Mouse (Mus musculus): ENCODE results near the gene Thumpd2. TPM values are rescaled to one million over a fixed set of nuclear protein-coding genes. Genes with fewer than 3 reads are reported as not detected.

Thumpd2 gene
- polyA plus RNA-seq, 1 experiment from 2014 or later: 17.4 TPM

- no peak overlapping the region for H3K27ac ChIP-seq (replicated peaks; ENCODE audit: low read depth, low read length)
- peaks cover 8% of the 10 kb centered on the region; the same call in 1 of the 2 replicates for H3K36me3 ChIP-seq (replicated peaks; ENCODE audit: control insufficient read depth, insufficient read depth, low read depth, low read length)
- no peak overlapping the region for H3K4me2 ChIP-seq (ENCODE audit: low read depth, low read length)
- WGBS: 93% methylated on average over 6 of the region's 6 CpGs
- H3K9ac ChIP-seq (replicated peaks; ENCODE audit: low read length): 0 out of 2 replicates have a peak overlapping the region, but pooled peaks have one; percentile 4
- H3K9me3 ChIP-seq (replicated peaks; ENCODE audit: control insufficient read depth, low read length): no peaks in the 10 kb centered on the region
- ATAC-seq (replicated peaks; ENCODE audit: insufficient number of reproducible peaks, low FRiP score, low TSS enrichment, low read depth) (no peak), DNase-seq (ENCODE audit: low spot score) (no peak)
- no peaks in the 10 kb centered on the region for H3K4me1 ChIP-seq (ENCODE audit: control insufficient read depth, insufficient read depth, low read length)
- no peak overlapping the region for H3K4me3 ChIP-seq (ENCODE audit: low read depth, low read length)
- H3K27me3 ChIP-seq (ENCODE audit: control insufficient read depth, insufficient read depth, low read length): no peaks in the 10 kb centered on the region
These were observed 37.6 kb downstream of the Thumpd2 start for GRCm38 (mm10) chr17:81027331-81027730.

GRCm38 (mm10) chr17:81017132-81017531, 47.8 kb downstream of the Thumpd2 start:
- DNase-seq (ENCODE audit: low spot score) (no peak), ATAC-seq (replicated peaks; ENCODE audit: insufficient number of reproducible peaks, low FRiP score, low TSS enrichment, low read depth) (no peak)
- Histone ChIP-seq H3K9me3 (replicated peaks; ENCODE audit: control insufficient read depth, low read length) (no peaks in the 10 kb centered on the region), H3K9ac (replicated peaks; ENCODE audit: low read length) (no peak overlapping the region), H3K4me2 (ENCODE audit: low read depth, low read length) (no peak overlapping the region), H3K4me1 (ENCODE audit: control insufficient read depth, insufficient read depth, low read length) (no peaks in the 10 kb centered on the region), H3K27ac (replicated peaks; ENCODE audit: low read depth, low read length) (no peak overlapping the region), H3K27me3 (ENCODE audit: control insufficient read depth, insufficient read depth, low read length) (no peaks in the 10 kb centered on the region), H3K36me3 (replicated peaks; ENCODE audit: control insufficient read depth, insufficient read depth, low read depth, low read length) (no peaks in the 10 kb centered on the region), H3K4me3 (ENCODE audit: low read depth, low read length) (no peak overlapping the region)
- 24% methylated on average over 1 of the region's 1 CpGs for WGBS

GRCm38 (mm10) chr17:81015814-81016447, 49.0 kb downstream of the Thumpd2 start:
- Histone ChIP-seq H3K9me3 (replicated peaks; ENCODE audit: control insufficient read depth, low read length) (no peaks in the 10 kb centered on the region), H3K4me2 (ENCODE audit: low read depth, low read length) (no peak overlapping the region), H3K4me3 (ENCODE audit: low read depth, low read length) (no peak overlapping the region), H3K4me1 (ENCODE audit: control insufficient read depth, insufficient read depth, low read length) (no peaks in the 10 kb centered on the region), H3K36me3 (replicated peaks; ENCODE audit: control insufficient read depth, insufficient read depth, low read depth, low read length) (no peaks in the 10 kb centered on the region), H3K27ac (replicated peaks; ENCODE audit: low read depth, low read length) (no peak overlapping the region), H3K9ac (replicated peaks; ENCODE audit: low read length) (no peak overlapping the region), H3K27me3 (ENCODE audit: control insufficient read depth, insufficient read depth, low read length) (no peaks in the 10 kb centered on the region)
- peak; percentile 86 for DNase-seq (ENCODE audit: low spot score)
- 0 out of 2 replicates have a peak, but pooled peaks have one; percentile 31 for ATAC-seq (replicated peaks; ENCODE audit: insufficient number of reproducible peaks, low FRiP score, low TSS enrichment, low read depth)
- WGBS: 40% methylated on average over 4 of the region's 4 CpGs

- Histone ChIP-seq H3K9ac (replicated peaks; ENCODE audit: low read length) (no peak overlapping the region), H3K4me3 (ENCODE audit: low read depth, low read length) (no peak overlapping the region)
- WGBS: 83% methylated on average over 18 of the region's 18 CpGs
These were observed 53.8 kb downstream of the Thumpd2 start for GRCm38 (mm10) chr17:81010844-81011685.

GRCm38 (mm10) chr17:81010199-81010598, 54.7 kb downstream of the Thumpd2 start:
- no peak for ATAC-seq (replicated peaks; ENCODE audit: insufficient number of reproducible peaks, low FRiP score, low TSS enrichment, low read depth)
- 67% methylated on average over 3 of the region's 3 CpGs for WGBS

More at GRCm38 (mm10) chr17:81010844-81011685, 53.8 kb downstream of the Thumpd2 start:
- Histone ChIP-seq H3K27me3 (ENCODE audit: control insufficient read depth, insufficient read depth, low read length) (no peaks in the 10 kb centered on the region), H3K4me1 (ENCODE audit: control insufficient read depth, insufficient read depth, low read length) (no peaks in the 10 kb centered on the region), H3K9me3 (replicated peaks; ENCODE audit: control insufficient read depth, low read length) (no peaks in the 10 kb centered on the region), H3K4me2 (ENCODE audit: low read depth, low read length) (no peak overlapping the region), H3K36me3 (replicated peaks; ENCODE audit: control insufficient read depth, insufficient read depth, low read depth, low read length) (no peaks in the 10 kb centered on the region), H3K27ac (replicated peaks; ENCODE audit: low read depth, low read length) (no peak overlapping the region)
- DNase-seq (ENCODE audit: low spot score) (no peak), ATAC-seq (replicated peaks; ENCODE audit: insufficient number of reproducible peaks, low FRiP score, low TSS enrichment, low read depth) (no peak)

GRCm38 (mm10) chr17:81009112-81009511, 55.8 kb downstream of the Thumpd2 start:
- Histone ChIP-seq H3K9me3 (replicated peaks; ENCODE audit: control insufficient read depth, low read length) (no peaks in the 10 kb centered on the region), H3K4me1 (ENCODE audit: control insufficient read depth, insufficient read depth, low read length) (no peaks in the 10 kb centered on the region), H3K4me3 (ENCODE audit: low read depth, low read length) (no peak overlapping the region), H3K36me3 (replicated peaks; ENCODE audit: control insufficient read depth, insufficient read depth, low read depth, low read length) (no peaks in the 10 kb centered on the region), H3K4me2 (ENCODE audit: low read depth, low read length) (no peak overlapping the region), H3K9ac (replicated peaks; ENCODE audit: low read length) (no peak overlapping the region), H3K27ac (replicated peaks; ENCODE audit: low read depth, low read length) (no peak overlapping the region), H3K27me3 (ENCODE audit: control insufficient read depth, insufficient read depth, low read length) (no peaks in the 10 kb centered on the region)
- DNase-seq (ENCODE audit: low spot score) (no peak), ATAC-seq (replicated peaks; ENCODE audit: insufficient number of reproducible peaks, low FRiP score, low TSS enrichment, low read depth) (no peak)
- whole genome bisulfite sequencing: 88% methylated on average over 10 of the region's 10 CpGs

More at GRCm38 (mm10) chr17:81010199-81010598, 54.7 kb downstream of the Thumpd2 start:
- H3K27me3 ChIP-seq (ENCODE audit: control insufficient read depth, insufficient read depth, low read length): no peaks in the 10 kb centered on the region
- H3K4me1 ChIP-seq (ENCODE audit: control insufficient read depth, insufficient read depth, low read length): no peaks in the 10 kb centered on the region
- no peaks in the 10 kb centered on the region for H3K9me3 ChIP-seq (replicated peaks; ENCODE audit: control insufficient read depth, low read length)
- H3K36me3 ChIP-seq (replicated peaks; ENCODE audit: control insufficient read depth, insufficient read depth, low read depth, low read length): no peaks in the 10 kb centered on the region
- no peak overlapping the region for H3K27ac ChIP-seq (replicated peaks; ENCODE audit: low read depth, low read length)
- H3K4me2 ChIP-seq (ENCODE audit: low read depth, low read length): no peak overlapping the region
- H3K9ac ChIP-seq (replicated peaks; ENCODE audit: low read length): no peak overlapping the region
- H3K4me3 ChIP-seq (ENCODE audit: low read depth, low read length): no peak overlapping the region
- no peak for DNase-seq (ENCODE audit: low spot score)

GRCm38 (mm10) chr17:81005292-81005691, 59.6 kb downstream of the Thumpd2 start:
- no peak overlapping the region for H3K4me2 ChIP-seq (ENCODE audit: low read depth, low read length)
- 50% methylated on average over 8 of the region's 8 CpGs for WGBS
- no peak for ATAC-seq (replicated peaks; ENCODE audit: insufficient number of reproducible peaks, low FRiP score, low TSS enrichment, low read depth)
- H3K27ac ChIP-seq (replicated peaks; ENCODE audit: low read depth, low read length): no peak overlapping the region
- no peaks in the 10 kb centered on the region for H3K4me1 ChIP-seq (ENCODE audit: control insufficient read depth, insufficient read depth, low read length)
- H3K9ac ChIP-seq (replicated peaks; ENCODE audit: low read length): no peak overlapping the region
- no peak for DNase-seq (ENCODE audit: low spot score)
- no peak overlapping the region for H3K4me3 ChIP-seq (ENCODE audit: low read depth, low read length)
- no peaks in the 10 kb centered on the region for H3K27me3 ChIP-seq (ENCODE audit: control insufficient read depth, insufficient read depth, low read length)
- H3K9me3 ChIP-seq (replicated peaks; ENCODE audit: control insufficient read depth, low read length): no peaks in the 10 kb centered on the region
- no peaks in the 10 kb centered on the region for H3K36me3 ChIP-seq (replicated peaks; ENCODE audit: control insufficient read depth, insufficient read depth, low read depth, low read length)

- WGBS: 77% methylated on average over 11 of the region's 11 CpGs
- Histone ChIP-seq H3K4me1 (ENCODE audit: control insufficient read depth, insufficient read depth, low read length) (no peaks in the 10 kb centered on the region), H3K27ac (replicated peaks; ENCODE audit: low read depth, low read length) (no peak overlapping the region), H3K9ac (replicated peaks; ENCODE audit: low read length) (no peak overlapping the region), H3K9me3 (replicated peaks; ENCODE audit: control insufficient read depth, low read length) (no peaks in the 10 kb centered on the region), H3K27me3 (ENCODE audit: control insufficient read depth, insufficient read depth, low read length) (no peaks in the 10 kb centered on the region), H3K36me3 (replicated peaks; ENCODE audit: control insufficient read depth, insufficient read depth, low read depth, low read length) (no peaks in the 10 kb centered on the region), H3K4me3 (ENCODE audit: low read depth, low read length) (no peak overlapping the region), H3K4me2 (ENCODE audit: low read depth, low read length) (no peak overlapping the region)
- ATAC-seq (replicated peaks; ENCODE audit: insufficient number of reproducible peaks, low FRiP score, low TSS enrichment, low read depth): no peak
- no peak for DNase-seq (ENCODE audit: low spot score)
These were observed 60.4 kb downstream of the Thumpd2 start for GRCm38 (mm10) chr17:81004454-81004853.

All from embryonic facial prominence, embryonic 11.5 days (tissue).